In genomic region chr7:139915646-139916257, GRCm38 (mm10) we compare ENCODE assay signal across 11 mouse cellular contexts. TPM values are rescaled to one million over a fixed set of nuclear protein-coding genes. Genes with fewer than 3 reads are reported as not detected.
DNase-seq lines count a peak whose midpoint lies in the region; ATAC-seq and TF ChIP-seq lines count a peak whose summit lies in the region.
"Had no signal": no experiment of that assay in that cellular context is flagged by ENCODE, and none has a peak within 500 bp of the region (broad histone marks: within the 10 kb centered on the region; RNA-seq: fewer than 3 reads in every experiment).

No protein-coding gene starts in this region.

- H3K9ac ChIP-seq in kidney, embryonic 16.5 days (replicated peaks; ENCODE audit: low read length), result peak overlapping the region; percentile 20; the same call in 1 of the 2 replicates
- 0 out of 2 replicates have a peak overlapping the region, but pooled peaks have one; percentile 36 for H3K9ac ChIP-seq in hindbrain, embryonic 13.5 days
- H3K9ac ChIP-seq in midbrain, postnatal 0 days (replicated peaks; ENCODE audit: low read length, poor library complexity, severe bottlenecking), result no peak overlapping the region

- H3K36me3 ChIP-seq in kidney, embryonic 16.5 days (ENCODE audit: insufficient read depth, low read length), result no peaks in the 10 kb centered on the region
- no peaks in the 10 kb centered on the region for H3K36me3 ChIP-seq in hindbrain, embryonic 13.5 days
- peaks cover 28% of the 10 kb centered on the region for H3K36me3 ChIP-seq in midbrain, postnatal 0 days (ENCODE audit: insufficient read depth, low read length)

- no peaks in the 10 kb centered on the region for H3K9me3 ChIP-seq in kidney, embryonic 16.5 days (ENCODE audit: low read length)
- no peaks in the 10 kb centered on the region for H3K9me3 ChIP-seq in hindbrain, embryonic 13.5 days
- H3K9me3 ChIP-seq in midbrain, postnatal 0 days (ENCODE audit: low read length), result no peaks in the 10 kb centered on the region

- no peak for DNase-seq in kidney, postnatal 25 days
- peak; percentile 88 for DNase-seq in ZHBTc4 (ENCODE audit: low read depth, low spot score)
- DNase-seq in midbrain, postnatal 0 days (ENCODE audit: low spot score), result no peak
- DNase-seq in urinary bladder, postnatal 25 days (ENCODE audit: low spot score), result no peak
- no peak for DNase-seq in MN1 (ENCODE audit: low spot score)
- DNase-seq: cerebellum, adult 9-11 months had no signal

- TF ChIP-seq CTCF in midbrain, postnatal 0 days (IDR thresholded peaks at IDR 0.05), result no peak

- H3K27ac ChIP-seq in kidney, embryonic 16.5 days (ENCODE audit: low read length), result no peak overlapping the region
- no peak overlapping the region for H3K27ac ChIP-seq in hindbrain, embryonic 13.5 days
- H3K27ac ChIP-seq in midbrain, postnatal 0 days (ENCODE audit: low read depth, low read length), result peak overlapping the region; percentile 32; the same call in 1 of the 2 replicates

- 0 out of 2 replicates have a peak overlapping the region, but pooled peaks have one; percentile 5 for H3K4me3 ChIP-seq in kidney, embryonic 16.5 days (ENCODE audit: low read length)
- H3K4me3 ChIP-seq in hindbrain, embryonic 13.5 days, result no peak overlapping the region
- H3K4me3 ChIP-seq in midbrain, postnatal 0 days (ENCODE audit: low read depth, low read length), result no peak overlapping the region

- peak overlapping the region; percentile 39 for H3K4me2 ChIP-seq in kidney, embryonic 16.5 days (replicated peaks; ENCODE audit: low read depth, low read length)
- peak overlapping the region; percentile 28 for H3K4me2 ChIP-seq in hindbrain, embryonic 13.5 days
- H3K4me2 ChIP-seq in midbrain, postnatal 0 days (ENCODE audit: low read depth, low read length, poor library complexity, severe bottlenecking), result peak overlapping the region; percentile 22; the same call in 1 of the 2 replicates

- peaks cover 18% of the 10 kb centered on the region for H3K4me1 ChIP-seq in kidney, embryonic 16.5 days (ENCODE audit: insufficient read depth, low read length)
- H3K4me1 ChIP-seq in hindbrain, embryonic 13.5 days (replicated peaks), result peaks cover 19% of the 10 kb centered on the region
- no peaks in the 10 kb centered on the region for H3K4me1 ChIP-seq in midbrain, postnatal 0 days (ENCODE audit: insufficient read depth, low read length)

- H3K27me3 ChIP-seq in kidney, embryonic 16.5 days (ENCODE audit: insufficient read depth, low read length), result peaks cover 19% of the 10 kb centered on the region; the same call in 1 of the 2 replicates
- H3K27me3 ChIP-seq in hindbrain, embryonic 13.5 days, result peaks cover 75% of the 10 kb centered on the region
- H3K27me3 ChIP-seq in midbrain, postnatal 0 days (ENCODE audit: insufficient read depth, low read length), result peaks cover 16% of the 10 kb centered on the region

- 4% methylated on average over 14 of the region's 14 CpGs for WGBS in kidney, embryonic 16.5 days
- 5% methylated on average over 14 of the region's 14 CpGs for WGBS in hindbrain, embryonic 13.5 days
- WGBS in midbrain, postnatal 0 days, result 7% methylated on average over 14 of the region's 14 CpGs

- no peak; the same call in 1 of the 2 replicates for ATAC-seq in kidney, embryonic 16.5 days (ENCODE audit: low FRiP score, low TSS enrichment)
- no peak for ATAC-seq in hindbrain, embryonic 13.5 days (ENCODE audit: low FRiP score)
- ATAC-seq in midbrain, postnatal 0 days (ENCODE audit: low FRiP score), result peak; percentile 14; the same call in 1 of the 2 replicates
- ATAC-seq in megakaryocyte progenitor cell, adult 5-6 weeks (replicated peaks; ENCODE audit: poor library complexity), result no peak

RNA-seq across cellular contexts. Expression of gene Kndc1, which starts 21.3 kb away (rescaled TPM):
- 0.12 and 0.22 TPM in 2 replicates for polyA plus RNA-seq in kidney, embryonic 16.5 days (2015; fragmentation: Nextera tagmentation; extraction: Ambion mirVana)
- polyA plus RNA-seq in hindbrain, embryonic 13.5 days (2015; fragmentation: Nextera tagmentation; extraction: Ambion mirVana), result 8.3 and 10.0 TPM in 2 replicates
- 71.5 and 80.6 TPM in 2 replicates for total RNA-seq in midbrain, postnatal 0 days (2014; rRNA removed)
- polyA plus RNA-seq in midbrain, postnatal 0 days (2015; fragmentation: Nextera tagmentation; extraction: Ambion mirVana), result 20.2 and 22.4 TPM in 2 replicates
- total RNA-seq in megakaryocyte progenitor cell, adult 5-6 weeks (2015), result not detected in 2 replicates
- not detected in 2 replicates for total RNA-seq in megakaryocyte progenitor cell, adult 5-6 weeks (2017)
- total RNA-seq: hematopoietic stem cell, adult 5-6 weeks had no signal

RNA-seq across cellular contexts. Expression of gene Utf1, which starts 27.8 kb away (rescaled TPM):
- polyA plus RNA-seq in kidney, embryonic 16.5 days (2015; fragmentation: Nextera tagmentation; extraction: Ambion mirVana), result 0.21 TPM in 1 of 2 replicates, not detected in the other
- polyA plus RNA-seq in hindbrain, embryonic 13.5 days (2015; fragmentation: Nextera tagmentation; extraction: Ambion mirVana), result not detected in 2 replicates
- not detected in 2 replicates for total RNA-seq in midbrain, postnatal 0 days (2014; rRNA removed)
- not detected in 2 replicates for polyA plus RNA-seq in midbrain, postnatal 0 days (2015; fragmentation: Nextera tagmentation; extraction: Ambion mirVana)
- not detected in 2 replicates for total RNA-seq in megakaryocyte progenitor cell, adult 5-6 weeks (2015)
- total RNA-seq in megakaryocyte progenitor cell, adult 5-6 weeks (2017), result not detected in 2 replicates
- total RNA-seq: hematopoietic stem cell, adult 5-6 weeks; left cerebral cortex, postnatal 10 days had no signal
